Mouse (Mus musculus) retina, postnatal 7 days (tissue): ENCODE measurements around the gene Msx1.

Experiments
- DNase-seq: peaks from one replicate; pipeline ENCODE4 v3.0.0-alpha.2; 2012; ENCODE audit warnings: low read depth, low spot score

Msx1 gene

DNA sequence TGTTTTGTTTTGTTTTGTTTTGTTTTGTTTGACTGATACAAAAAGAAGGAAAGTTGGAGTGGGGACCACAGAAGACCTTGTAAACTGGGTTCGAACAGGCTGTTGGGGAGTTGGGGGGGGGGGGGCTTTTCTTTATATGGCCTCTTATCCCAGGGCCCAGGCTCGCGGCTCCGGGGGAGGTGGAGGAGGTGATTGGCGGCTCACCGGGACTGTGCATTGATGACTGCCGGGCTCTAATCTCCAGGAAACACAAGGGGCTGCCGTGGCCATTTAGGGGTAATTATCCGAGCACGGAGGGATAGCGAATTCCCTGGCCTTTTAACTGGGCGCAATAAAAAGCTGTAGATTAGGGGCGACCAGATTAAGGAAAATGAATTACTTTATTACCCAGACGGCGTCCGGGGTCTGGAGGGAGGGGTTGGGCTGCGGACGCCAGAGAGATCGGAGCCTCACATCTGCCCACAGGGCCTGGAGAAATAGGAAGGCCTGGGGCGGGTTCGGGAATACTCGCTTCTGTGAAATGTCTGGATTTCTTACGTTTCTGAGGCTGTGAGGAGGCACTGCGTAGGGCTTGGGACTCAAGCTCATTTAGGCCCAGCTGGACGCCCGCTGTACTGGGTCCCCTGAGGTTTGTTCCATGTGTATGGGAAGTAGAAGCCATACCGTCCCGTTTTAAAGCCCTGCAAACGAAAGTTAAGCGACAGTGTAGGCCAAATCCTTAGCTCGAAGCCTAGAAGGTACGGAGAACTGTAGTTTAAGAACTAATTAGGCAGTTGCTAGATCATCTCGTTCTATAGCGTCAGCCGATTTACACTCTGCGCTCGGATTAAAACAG is 1.4 kb upstream of the Msx1 start:
- DNase-seq: no peak

- DNase-seq: no peak
These were observed 773 bp upstream of the Msx1 start for GRCm38 (mm10) chr5:37825111-37825600.

- no peak for DNase-seq
These were observed 492 bp downstream of the Msx1 start for GRCm38 (mm10) chr5:37823721-37824460.

DNA sequence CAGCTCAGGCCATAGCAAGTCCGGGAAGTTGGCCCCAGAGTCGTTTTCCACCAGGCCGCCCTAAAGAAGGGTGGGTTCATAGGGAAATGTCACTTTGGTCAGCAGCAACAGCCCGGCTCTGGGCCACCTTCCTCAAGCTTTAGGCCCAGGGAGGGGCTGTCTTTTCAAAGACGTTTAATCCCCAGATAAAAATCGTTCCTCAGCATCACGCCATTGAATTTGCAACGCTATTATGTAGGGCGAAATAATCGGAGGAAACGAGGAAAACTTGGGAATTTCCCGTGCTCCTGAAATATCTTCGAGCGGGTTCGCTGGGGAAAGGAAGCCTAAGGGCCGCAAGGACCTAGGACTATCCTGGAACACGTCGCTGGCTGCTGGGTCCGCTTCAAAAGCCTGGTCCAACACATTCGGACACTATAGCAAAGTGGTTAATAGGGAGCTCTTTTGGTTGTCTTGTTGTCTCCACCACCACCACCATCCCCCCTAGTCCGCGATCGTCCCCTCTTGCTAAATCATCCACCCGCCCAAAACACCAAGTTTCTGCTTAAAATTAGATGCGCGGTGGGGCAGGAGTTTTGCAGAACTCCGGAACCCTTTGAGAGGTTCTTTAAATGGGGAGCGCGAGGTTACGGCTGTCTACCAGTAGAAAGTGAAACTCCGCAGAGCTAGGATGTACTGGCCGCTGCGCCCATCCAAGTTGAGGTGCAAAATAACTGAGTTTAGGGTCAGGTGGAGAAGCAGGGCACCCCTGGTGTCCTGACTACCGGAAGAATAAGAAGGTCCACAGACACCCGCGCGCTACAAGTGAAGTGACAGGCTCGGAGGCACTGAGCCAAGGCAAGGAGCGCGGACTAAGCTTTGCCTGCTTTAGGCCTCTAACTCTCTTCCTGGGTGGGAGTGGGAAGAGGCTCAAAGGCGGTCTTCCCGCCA is 1.3 kb downstream of the Msx1 start:
- DNase-seq: no peak

- no peak for DNase-seq
These were observed 2.2 kb downstream of the Msx1 start for GRCm38 (mm10) chr5:37822116-37822707.

DNA sequence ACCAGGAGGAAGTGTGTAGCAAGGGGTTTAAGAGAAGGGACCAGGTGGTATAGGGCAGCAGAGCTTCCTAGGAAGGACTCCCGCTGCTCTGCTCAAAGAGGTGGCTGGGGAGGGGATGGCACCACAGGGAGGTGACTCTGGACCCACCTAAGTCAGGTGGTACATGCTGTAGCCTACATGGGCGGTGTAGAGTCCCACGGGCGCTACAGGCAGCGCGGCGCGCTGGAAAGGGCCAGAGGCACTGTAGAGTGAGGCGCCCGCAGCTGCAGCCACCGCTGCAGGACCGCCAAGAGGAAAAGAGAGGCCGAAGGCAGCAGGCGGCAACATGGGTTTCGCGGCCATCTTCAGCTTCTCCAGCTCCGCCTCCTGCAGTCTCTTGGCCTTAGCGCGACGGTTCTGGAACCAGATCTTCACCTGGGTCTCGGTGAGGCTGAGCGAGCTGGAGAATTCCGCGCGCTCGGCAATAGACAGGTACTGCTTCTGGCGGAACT is 3.2 kb downstream of the Msx1 start:
- DNase-seq: no peak

GRCm38 (mm10) chr5:37820689-37821088 is 3.7 kb downstream of the Msx1 start:
- no peak for DNase-seq

DNA sequence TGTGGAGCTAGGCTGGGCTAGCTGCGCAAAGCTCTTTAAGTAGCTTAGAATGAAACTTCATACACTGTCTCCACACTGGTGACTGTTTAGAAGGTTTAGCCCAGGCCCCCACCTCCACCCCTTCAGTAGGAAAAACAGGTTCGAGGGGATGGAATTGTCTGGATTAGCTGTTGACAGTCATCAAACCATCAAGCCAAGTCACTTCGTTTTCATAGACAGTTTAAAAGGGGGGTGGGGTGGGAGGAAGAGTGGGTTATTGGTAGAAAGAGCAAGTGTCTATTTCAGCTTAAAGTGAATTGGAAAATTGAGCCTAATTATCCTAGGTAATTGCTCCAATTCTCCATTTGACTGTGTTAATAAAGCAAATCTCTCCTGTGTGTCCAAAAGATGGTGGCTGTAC is 4.4 kb downstream of the Msx1 start:
- no peak for DNase-seq

- DNase-seq: no peak
These were observed 4.8 kb downstream of the Msx1 start for GRCm38 (mm10) chr5:37819541-37819940.

DNA sequence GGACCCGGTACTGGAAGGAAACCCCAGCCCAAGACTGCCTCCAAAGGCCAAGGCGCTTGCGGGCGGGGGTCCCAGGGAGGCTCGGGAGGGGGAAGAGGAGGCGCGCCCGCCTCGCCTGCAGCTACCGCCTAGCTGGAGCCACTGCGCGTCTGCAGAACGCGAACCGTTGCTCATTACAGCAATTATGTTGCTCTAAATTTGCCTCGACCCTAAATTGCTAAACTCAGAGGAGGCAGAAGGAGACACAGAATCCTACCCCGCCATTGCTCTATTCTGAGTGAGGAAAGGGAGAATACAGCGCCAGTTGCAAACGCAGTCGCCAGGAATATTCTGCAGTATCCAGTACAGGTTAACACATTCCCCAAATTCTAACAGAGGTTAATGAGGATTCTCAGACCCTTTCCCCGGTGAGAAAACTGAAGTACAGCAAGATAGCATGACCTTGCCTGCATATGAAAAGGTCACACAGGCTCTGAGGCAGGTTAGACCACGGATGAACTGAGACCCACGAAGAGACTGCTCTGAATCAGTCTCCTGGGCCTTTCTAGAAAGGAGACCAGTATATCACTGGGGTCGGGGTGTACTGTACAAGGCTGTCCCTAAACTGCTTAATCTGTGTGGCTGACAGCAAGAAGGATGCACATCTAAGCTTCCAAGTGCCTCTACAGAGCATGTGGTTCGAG is 5.7 kb downstream of the Msx1 start:
- no peak for DNase-seq

DNA sequence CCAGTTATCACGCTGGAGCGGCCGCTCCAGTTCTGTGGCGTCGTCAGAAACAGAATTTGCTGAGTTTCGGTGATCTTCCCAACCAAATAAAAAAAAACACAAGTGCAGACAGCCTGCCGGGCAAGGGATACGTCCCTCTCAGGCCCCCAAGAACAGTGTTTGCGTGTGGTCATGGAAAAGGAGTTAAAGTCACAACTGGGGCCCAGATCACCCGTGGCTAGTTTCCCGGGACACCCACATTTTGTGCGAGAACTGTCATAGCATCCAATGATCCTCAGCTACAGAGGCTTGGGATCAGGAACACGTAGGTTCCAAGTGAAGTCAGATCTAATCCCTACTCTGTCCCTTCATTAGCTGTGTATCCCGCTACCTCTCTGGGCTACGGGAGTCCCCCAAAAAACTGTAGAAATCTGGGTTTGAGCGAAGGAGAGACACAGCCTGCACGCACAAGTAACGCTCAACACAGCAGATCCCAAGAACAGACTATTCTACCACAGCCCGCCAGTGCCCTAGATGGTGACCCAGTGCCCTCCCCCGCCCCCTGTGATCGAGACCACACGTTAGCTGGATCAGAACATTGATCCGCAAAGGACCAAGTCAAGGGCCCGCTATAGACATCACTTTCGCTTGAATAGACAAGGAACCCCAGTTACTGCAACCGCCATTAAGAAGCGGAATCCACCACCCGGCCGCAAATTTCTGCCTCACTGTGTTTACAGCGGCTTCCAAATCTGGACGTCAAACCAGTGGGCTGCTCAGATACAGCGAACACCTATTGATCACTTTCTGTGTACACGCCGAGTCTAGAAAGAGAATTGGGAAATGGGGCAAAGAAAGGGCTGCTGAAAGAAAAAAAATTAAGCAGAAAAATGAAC is 6.5 kb downstream of the Msx1 start:
- DNase-seq: no peak

GRCm38 (mm10) chr5:37816907-37817657 is 7.3 kb downstream of the Msx1 start:
- no peak for DNase-seq

DNA sequence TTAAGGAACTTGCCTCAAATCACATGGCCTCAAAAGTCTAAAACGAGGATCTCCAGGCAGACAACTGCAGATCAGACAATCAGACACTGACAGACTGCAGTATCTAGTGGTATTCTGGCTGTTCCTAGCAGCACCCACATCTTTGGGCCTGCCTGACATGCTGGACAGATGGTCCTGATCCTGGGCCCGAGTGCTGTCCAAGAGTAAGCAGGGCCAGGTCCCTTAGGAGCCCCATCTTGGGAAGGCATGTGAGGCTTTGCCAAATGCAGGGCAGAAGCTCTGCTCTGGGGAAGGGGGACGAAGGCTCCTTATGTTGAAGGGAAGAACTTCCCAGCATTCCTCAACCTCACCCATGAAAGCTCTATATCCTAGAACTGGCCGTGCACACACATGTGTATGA is 8.5 kb downstream of the Msx1 start:
- DNase-seq: no peak

DNA sequence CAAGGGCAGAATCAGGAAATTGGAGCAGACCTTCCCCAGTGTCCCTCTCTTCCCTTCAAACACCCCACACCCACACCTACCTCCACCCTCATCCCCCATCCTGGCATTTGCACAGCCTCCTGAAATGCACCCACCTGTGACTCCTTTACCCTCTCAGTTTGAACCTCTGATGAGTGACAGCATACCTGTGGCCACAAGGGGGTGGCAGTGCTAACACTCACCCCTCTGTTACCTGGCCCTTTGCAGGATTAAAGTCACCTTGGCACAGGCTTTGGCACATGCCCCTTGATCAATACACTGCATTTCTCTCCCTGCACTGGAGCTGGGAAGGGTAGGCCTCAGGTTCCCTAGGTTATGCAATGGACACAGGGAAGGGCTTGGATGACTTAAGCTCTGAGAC is 10.2 kb downstream of the Msx1 start:
- no peak for DNase-seq

- DNase-seq: no peak
These were observed 19.1 kb downstream of the Msx1 start for GRCm38 (mm10) chr5:37805291-37805690.

- no peak for DNase-seq
These were observed 19.8 kb downstream of the Msx1 start for GRCm38 (mm10) chr5:37804512-37805118.

GRCm38 (mm10) chr5:37797251-37797650 is 27.1 kb downstream of the Msx1 start:
- DNase-seq: no peak

DNA sequence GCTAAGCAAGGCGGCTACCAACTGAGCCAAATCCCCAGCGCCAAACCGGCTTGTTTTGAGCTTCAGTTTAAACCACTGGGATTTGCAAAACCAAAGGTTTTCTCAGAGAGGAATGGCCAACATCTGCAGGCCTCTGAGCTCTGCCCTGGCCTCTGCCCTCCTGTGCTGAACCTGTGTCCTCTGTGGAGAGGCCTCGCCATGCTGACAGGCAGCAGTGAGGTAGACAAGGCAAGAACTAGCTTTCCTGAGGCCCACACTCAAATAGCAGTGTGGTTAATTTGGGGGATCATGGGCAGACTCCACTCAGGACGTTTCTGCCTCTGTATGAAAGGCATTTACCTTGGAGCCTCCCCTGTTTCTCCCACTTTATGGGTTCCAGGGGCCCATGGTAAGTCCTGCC is 27.6 kb downstream of the Msx1 start:
- no peak for DNase-seq
